Mouse (Mus musculus): ENCODE measurements around the gene Wwc1. TPM values are rescaled to one million over a fixed set of nuclear protein-coding genes. Genes with fewer than 3 reads are reported as not detected.

The Wwc1 gene
- total and polyA plus RNA-seq, 2 experiments: 11.3 to 25.0 TPM

DNA sequence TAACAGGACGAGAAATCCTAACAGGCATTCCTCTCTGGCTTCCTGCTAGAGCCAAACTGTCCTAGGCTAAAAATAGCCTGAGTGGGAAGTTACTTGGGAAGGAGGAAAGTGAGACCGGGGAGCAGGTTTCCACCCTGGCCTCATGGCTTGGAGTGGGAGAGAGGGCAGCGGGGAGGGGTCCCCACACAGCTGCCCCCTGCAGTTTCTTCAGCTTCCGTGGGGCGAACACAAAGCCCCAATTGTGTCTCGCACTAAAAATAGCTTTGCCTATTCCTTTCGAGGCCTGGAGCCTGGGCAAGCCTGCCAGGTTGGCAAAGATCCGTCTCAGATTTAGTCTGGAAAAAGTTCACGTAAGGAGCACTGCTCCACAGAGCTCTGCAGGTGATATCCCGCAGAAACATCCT lies 87.3 kb downstream of the Wwc1 start:
- Histone ChIP-seq H3K27ac (replicated peaks; ENCODE audit: insufficient read depth, low read depth, low read length) (no peak overlapping the region), H3K4me3 (ENCODE audit: insufficient read depth, low read depth, low read length) (no peak overlapping the region), H3K79me2 (ENCODE audit: control insufficient read depth, insufficient read depth, low read length) (no peaks in the 10 kb centered on the region), H3K36me3 (ENCODE audit: control insufficient read depth, insufficient read depth, low read length) (peaks cover 27% of the 10 kb centered on the region; the same call in 1 of the 2 replicates), H3K27me3 (ENCODE audit: control insufficient read depth, insufficient read depth, low read length) (no peaks in the 10 kb centered on the region), H3K4me1 (ENCODE audit: control insufficient read depth, insufficient read depth, low read length) (no peaks in the 10 kb centered on the region), H3K9ac (ENCODE audit: low read depth, low read length) (no peak overlapping the region)
- no peak for DNase-seq (ENCODE audit: extremely low read depth, low read depth, low spot score)
- 78% methylated on average over 10 of the region's 10 CpGs for WGBS
- TF ChIP-seq POLR2A (IDR thresholded peaks at IDR 0.05; ENCODE audit: extremely low read depth, insufficient read depth, low read length) (no peak), CTCF (IDR thresholded peaks at IDR 0.05; ENCODE audit: low read depth, low read length) (no peak)

DNA sequence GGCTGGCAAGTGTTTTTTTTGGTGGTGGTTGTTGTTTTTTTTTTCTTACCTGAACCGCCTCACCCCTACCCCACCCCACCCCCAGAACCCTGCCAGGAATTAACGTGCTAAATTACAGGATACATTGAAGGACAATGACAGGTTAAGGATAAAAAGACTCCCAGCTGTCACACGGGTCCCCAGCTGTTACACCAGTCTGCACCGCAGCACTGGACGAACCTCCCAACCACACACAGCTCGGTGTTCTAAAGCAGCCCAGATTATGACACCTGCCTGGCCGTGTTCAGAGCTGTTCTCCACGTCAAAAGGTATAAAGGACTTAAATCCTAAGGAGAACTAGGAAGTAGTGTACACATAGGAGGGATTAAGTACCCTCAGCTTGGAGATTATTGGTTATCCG lies 88.0 kb downstream of the Wwc1 start:
- no peak for TF ChIP-seq POLR2A (IDR thresholded peaks at IDR 0.05; ENCODE audit: extremely low read depth, insufficient read depth, low read length)
- TF ChIP-seq CTCF (IDR thresholded peaks at IDR 0.05; ENCODE audit: low read depth, low read length): no peak
- H3K4me3 ChIP-seq (ENCODE audit: insufficient read depth, low read depth, low read length): no peak overlapping the region
- H3K36me3 ChIP-seq (ENCODE audit: control insufficient read depth, insufficient read depth, low read length): peaks cover 33% of the 10 kb centered on the region
- H3K9ac ChIP-seq (ENCODE audit: low read depth, low read length): no peak overlapping the region
- H3K79me2 ChIP-seq (ENCODE audit: control insufficient read depth, insufficient read depth, low read length): no peaks in the 10 kb centered on the region
- no peaks in the 10 kb centered on the region for H3K4me1 ChIP-seq (ENCODE audit: control insufficient read depth, insufficient read depth, low read length)
- H3K27me3 ChIP-seq (ENCODE audit: control insufficient read depth, insufficient read depth, low read length): no peaks in the 10 kb centered on the region
- H3K27ac ChIP-seq (replicated peaks; ENCODE audit: insufficient read depth, low read depth, low read length): no peak overlapping the region
- DNase-seq (ENCODE audit: extremely low read depth, low read depth, low spot score): no peak
- WGBS: 85% methylated on average over 9 of the region's 9 CpGs

DNA sequence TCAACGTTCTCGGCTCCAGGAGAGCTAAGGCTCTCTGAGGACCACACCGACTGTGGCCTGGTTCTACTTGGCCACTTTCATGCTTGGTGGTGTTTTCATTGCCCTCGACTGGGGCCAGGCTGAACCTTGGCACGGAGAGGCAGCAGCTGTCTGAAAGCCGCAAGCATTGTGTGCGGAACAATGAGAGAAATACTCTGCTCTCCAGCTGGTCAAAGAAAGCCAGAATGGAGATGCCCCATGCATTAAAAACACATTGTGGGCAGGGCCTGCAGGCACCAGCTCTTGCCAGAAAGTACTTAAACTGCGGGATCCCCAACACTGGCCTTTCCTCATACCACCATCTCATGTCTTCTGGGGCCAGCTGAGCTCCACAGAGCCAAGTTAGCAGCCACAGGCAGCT lies 91.5 kb downstream of the Wwc1 start:
- no peak overlapping the region for H3K9ac ChIP-seq (ENCODE audit: low read depth, low read length)
- TF ChIP-seq POLR2A (IDR thresholded peaks at IDR 0.05; ENCODE audit: extremely low read depth, insufficient read depth, low read length) (no peak), CTCF (IDR thresholded peaks at IDR 0.05; ENCODE audit: low read depth, low read length) (no peak)
- H3K4me1 ChIP-seq (ENCODE audit: control insufficient read depth, insufficient read depth, low read length): no peaks in the 10 kb centered on the region
- no peak overlapping the region for H3K27ac ChIP-seq (replicated peaks; ENCODE audit: insufficient read depth, low read depth, low read length)
- WGBS: 91% methylated on average over 8 of the region's 8 CpGs
- H3K36me3 ChIP-seq (ENCODE audit: control insufficient read depth, insufficient read depth, low read length): peaks cover 48% of the 10 kb centered on the region
- H3K4me3 ChIP-seq (ENCODE audit: insufficient read depth, low read depth, low read length): no peak overlapping the region
- no peaks in the 10 kb centered on the region for H3K79me2 ChIP-seq (ENCODE audit: control insufficient read depth, insufficient read depth, low read length)
- no peaks in the 10 kb centered on the region for H3K27me3 ChIP-seq (ENCODE audit: control insufficient read depth, insufficient read depth, low read length)
- no peak for DNase-seq (ENCODE audit: extremely low read depth, low read depth, low spot score)

DNA sequence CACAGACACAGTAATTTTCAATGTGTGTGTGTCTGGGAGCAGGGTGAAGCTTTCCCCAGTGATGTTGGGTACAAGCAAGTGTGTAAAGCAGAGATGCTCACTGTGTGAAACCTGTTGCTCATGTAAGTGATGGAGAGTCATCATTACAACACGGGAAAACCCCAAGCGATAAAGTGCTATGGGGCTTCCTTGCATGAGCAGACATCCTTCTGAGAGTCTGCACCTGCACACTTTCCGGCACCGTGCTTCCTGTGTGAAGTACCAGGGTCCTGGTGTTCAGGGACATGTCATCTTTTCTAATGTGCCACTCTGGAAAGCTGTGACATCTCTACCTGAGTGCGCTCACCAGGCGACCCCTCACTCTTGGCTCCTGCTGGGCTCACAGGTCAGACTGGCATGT lies 97.5 kb downstream of the Wwc1 start:
- Histone ChIP-seq H3K36me3 (ENCODE audit: control insufficient read depth, insufficient read depth, low read length) (peaks cover 51% of the 10 kb centered on the region), H3K27ac (replicated peaks; ENCODE audit: insufficient read depth, low read depth, low read length) (no peak overlapping the region), H3K4me3 (ENCODE audit: insufficient read depth, low read depth, low read length) (no peak overlapping the region), H3K4me1 (ENCODE audit: control insufficient read depth, insufficient read depth, low read length) (no peaks in the 10 kb centered on the region), H3K79me2 (ENCODE audit: control insufficient read depth, insufficient read depth, low read length) (no peaks in the 10 kb centered on the region), H3K9ac (ENCODE audit: low read depth, low read length) (no peak overlapping the region), H3K27me3 (ENCODE audit: control insufficient read depth, insufficient read depth, low read length) (no peaks in the 10 kb centered on the region)
- no peak for TF ChIP-seq POLR2A (IDR thresholded peaks at IDR 0.05; ENCODE audit: extremely low read depth, insufficient read depth, low read length)
- TF ChIP-seq CTCF (IDR thresholded peaks at IDR 0.05; ENCODE audit: low read depth, low read length): no peak
- WGBS: 94% methylated on average over 6 of the region's 6 CpGs
- no peak for DNase-seq (ENCODE audit: extremely low read depth, low read depth, low spot score)

DNA sequence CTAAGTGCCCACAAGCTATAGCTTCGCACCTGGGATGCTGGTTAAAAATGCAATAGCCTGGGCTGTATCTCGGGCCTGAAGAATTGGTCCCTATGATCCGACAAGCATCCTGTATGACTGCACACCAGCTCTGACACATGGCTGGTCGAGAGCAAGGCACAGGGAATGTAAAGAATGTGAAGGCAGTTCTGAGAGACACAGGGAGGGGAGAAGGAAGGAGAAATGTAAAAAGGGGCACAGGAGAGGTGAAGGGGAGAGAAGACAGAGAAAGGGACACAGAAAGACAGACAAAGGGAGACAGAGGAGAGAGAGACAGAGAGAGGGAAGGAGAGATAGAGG lies 101.8 kb downstream of the Wwc1 start:
- DNase-seq (ENCODE audit: extremely low read depth, low read depth, low spot score): no peak
- 77% methylated on average over 4 of the region's 4 CpGs for WGBS
- TF ChIP-seq CTCF (IDR thresholded peaks at IDR 0.05; ENCODE audit: low read depth, low read length) (no peak), POLR2A (IDR thresholded peaks at IDR 0.05; ENCODE audit: extremely low read depth, insufficient read depth, low read length) (no peak)
- Histone ChIP-seq H3K36me3 (ENCODE audit: control insufficient read depth, insufficient read depth, low read length) (peaks cover 29% of the 10 kb centered on the region), H3K4me1 (ENCODE audit: control insufficient read depth, insufficient read depth, low read length) (no peaks in the 10 kb centered on the region), H3K4me3 (ENCODE audit: insufficient read depth, low read depth, low read length) (no peak overlapping the region), H3K9ac (ENCODE audit: low read depth, low read length) (no peak overlapping the region), H3K79me2 (ENCODE audit: control insufficient read depth, insufficient read depth, low read length) (no peaks in the 10 kb centered on the region), H3K27ac (replicated peaks; ENCODE audit: insufficient read depth, low read depth, low read length) (no peak overlapping the region), H3K27me3 (ENCODE audit: control insufficient read depth, insufficient read depth, low read length) (no peaks in the 10 kb centered on the region)

DNA sequence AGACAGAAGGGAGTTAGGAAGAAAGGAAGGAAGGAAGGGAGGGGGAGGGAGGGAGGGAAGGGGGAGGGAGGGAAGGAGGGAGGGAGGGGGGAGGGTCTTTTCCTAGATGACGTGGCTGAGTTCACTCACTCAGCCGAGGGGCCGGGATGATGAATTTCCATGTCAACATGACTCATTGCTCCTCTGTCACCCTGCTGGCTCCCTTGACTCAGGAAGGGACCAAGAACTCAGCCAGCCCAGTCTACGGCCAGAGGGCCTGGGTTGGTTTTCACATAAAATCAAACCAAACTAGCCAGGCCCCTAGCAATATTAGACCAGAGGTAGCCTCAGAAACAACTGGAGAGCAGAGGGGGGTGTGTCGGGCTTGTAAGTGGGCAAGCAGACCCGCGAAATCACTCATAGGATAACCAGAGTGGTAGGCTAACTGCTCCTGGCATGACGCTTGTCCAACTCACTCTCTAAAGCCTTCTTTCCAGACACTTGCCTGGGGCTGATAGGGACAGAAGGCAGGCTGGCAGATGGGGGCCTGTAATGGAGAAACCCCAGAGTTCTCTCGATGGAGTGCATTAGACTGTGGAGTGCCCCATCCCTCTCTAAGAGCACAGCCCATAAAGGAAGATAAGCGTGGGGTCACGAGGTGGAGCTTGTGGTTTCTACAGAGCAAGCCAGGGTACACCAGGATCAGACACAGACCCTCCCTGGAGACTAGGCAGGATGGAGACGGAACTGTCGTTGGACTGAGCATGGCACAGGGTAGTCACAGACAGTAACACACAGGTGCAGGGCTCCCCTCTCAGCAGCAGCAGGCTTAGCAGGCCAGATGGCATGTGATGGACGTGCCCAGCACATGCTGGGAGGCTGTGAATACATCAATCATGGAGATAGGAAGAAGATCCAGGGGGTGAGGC lies 102.4 kb downstream of the Wwc1 start:
- WGBS: 83% methylated on average over 14 of the region's 14 CpGs
- no peak for DNase-seq (ENCODE audit: extremely low read depth, low read depth, low spot score)

More for the DNA sequence above, 102.4 kb downstream of the Wwc1 start:
- no peaks in the 10 kb centered on the region for H3K79me2 ChIP-seq (ENCODE audit: control insufficient read depth, insufficient read depth, low read length)
- peaks cover 25% of the 10 kb centered on the region for H3K36me3 ChIP-seq (ENCODE audit: control insufficient read depth, insufficient read depth, low read length)
- no peak overlapping the region for H3K9ac ChIP-seq (ENCODE audit: low read depth, low read length)
- no peak overlapping the region for H3K4me3 ChIP-seq (ENCODE audit: insufficient read depth, low read depth, low read length)
- no peaks in the 10 kb centered on the region for H3K4me1 ChIP-seq (ENCODE audit: control insufficient read depth, insufficient read depth, low read length)
- no peak for TF ChIP-seq POLR2A (IDR thresholded peaks at IDR 0.05; ENCODE audit: extremely low read depth, insufficient read depth, low read length)
- TF ChIP-seq CTCF (IDR thresholded peaks at IDR 0.05; ENCODE audit: low read depth, low read length): no peak
- H3K27me3 ChIP-seq (ENCODE audit: control insufficient read depth, insufficient read depth, low read length): no peaks in the 10 kb centered on the region
- H3K27ac ChIP-seq (replicated peaks; ENCODE audit: insufficient read depth, low read depth, low read length): no peak overlapping the region

Measured in liver, adult 2 months (tissue).